Mouse (Mus musculus) heart, embryonic 15.5 days (tissue): ENCODE measurements around the gene Cpeb3. TPM values are rescaled to one million over a fixed set of nuclear protein-coding genes. Genes with fewer than 3 reads are reported as not detected.
"Not testable (repeated sequence)": the region's sequence is repeated elsewhere in the genome, so short reads cannot be mapped to it uniquely, and the experiment has no call there.

Source experiments
- ATAC-seq: fragments of 200-750 bp; cut with Nextera tagmentation; replicated peaks from 2 replicates; pipeline ENCODE4 v1.8.0; 2017; ENCODE audit warnings: low read depth, moderate TSS enrichment; ENCODE audit not compliant: insufficient number of reproducible peaks, insufficient read depth, low FRiP score
- H3K27ac ChIP-seq: fragments of 300-500 bp; sonication (generic); 2 replicates; pipeline ENCODE4 v1.5.1; 2015; ENCODE audit warnings: mild to moderate bottlenecking, inconsistent platforms
- H3K27me3 ChIP-seq: fragments of 300-500 bp; sonication (generic); 2 replicates; pipeline ENCODE4 v1.6.1; 2015; ENCODE audit warnings: inconsistent platforms
- H3K36me3 ChIP-seq: fragments of 300-500 bp; sonication (generic); 2 replicates; pipeline ENCODE4 v1.6.1; 2015; ENCODE audit warnings: mild to moderate bottlenecking, inconsistent platforms
- H3K4me1 ChIP-seq: fragments of 300-500 bp; sonication (generic); replicated peaks from 2 replicates; pipeline ENCODE4 v1.6.1; 2015; ENCODE audit warnings: inconsistent platforms
- H3K4me2 ChIP-seq: fragments of 300-500 bp; sonication (generic); 2 replicates; pipeline ENCODE4 v1.6.1; 2015; ENCODE audit warnings: inconsistent platforms, mild to moderate bottlenecking, moderate library complexity
- H3K4me3 ChIP-seq: fragments of 300-500 bp; sonication (generic); 2 replicates; pipeline ENCODE4 v1.5.1; 2015; ENCODE audit warnings: mild to moderate bottlenecking, inconsistent platforms
- H3K9ac ChIP-seq: fragments of 300-500 bp; sonication (generic); 2 replicates; pipeline ENCODE4 v1.6.1; 2015; ENCODE audit warnings: mild to moderate bottlenecking, inconsistent platforms
- H3K9me3 ChIP-seq: fragments of 300-500 bp; sonication (generic); replicated peaks from 2 replicates; pipeline ENCODE4 v1.6.1; 2016; ENCODE audit warnings: inconsistent platforms
- WGBS: fragments of 180-500 bp; shearing (Covaris S2); methylation state at CpG from one replicate; pipeline ENCODE4 v1.1.7; 2015; ENCODE audit warnings: mixed read lengths; 5-methylcytosine and 5-hydroxymethylcytosine counted together
- polyA plus RNA-seq: library from polyadenylated mRNA; unstranded; fragments of >200 nt; fragmentation: Nextera tagmentation; extraction: Ambion mirVana; gene quantifications from 2 replicates; pipeline ENCODE4 v1.2.1, GENCODE M21; 2015

Cpeb3 gene
- polyA plus RNA-seq, 1 experiment from 2014 or later = 9.9 TPM

DNA sequence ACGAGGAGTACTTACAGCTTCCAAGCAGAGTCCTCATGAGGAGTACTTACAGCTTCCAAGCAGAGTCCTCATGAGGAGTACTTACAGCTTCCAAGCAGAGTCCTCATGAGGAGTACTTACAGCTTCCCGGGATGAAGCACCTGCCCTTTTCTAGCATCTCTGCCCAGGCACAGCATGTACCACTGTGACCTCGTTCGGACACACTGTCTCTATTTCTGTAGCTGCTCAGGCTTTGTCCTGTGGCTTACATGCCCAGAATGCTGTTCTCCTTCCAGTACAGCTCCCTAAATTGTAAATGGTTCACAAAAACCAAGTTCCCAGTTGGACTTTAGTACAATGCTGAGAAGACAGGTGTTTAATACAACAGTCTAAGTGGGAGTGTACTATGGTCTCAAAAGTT, 131.1 kb downstream of the Cpeb3 start:
- peak overlapping the region; percentile 28; the same call in 1 of the 2 replicates for H3K27ac ChIP-seq
- ATAC-seq, H3K36me3 ChIP-seq, H3K9ac ChIP-seq, H3K27me3 ChIP-seq, H3K4me2 ChIP-seq, H3K4me3 ChIP-seq, H3K9me3 ChIP-seq: not testable (repeated sequence)
- peaks cover 66% of the 10 kb centered on the region for H3K4me1 ChIP-seq
- 58% methylated on average over 4 of the region's 4 CpGs for WGBS

DNA sequence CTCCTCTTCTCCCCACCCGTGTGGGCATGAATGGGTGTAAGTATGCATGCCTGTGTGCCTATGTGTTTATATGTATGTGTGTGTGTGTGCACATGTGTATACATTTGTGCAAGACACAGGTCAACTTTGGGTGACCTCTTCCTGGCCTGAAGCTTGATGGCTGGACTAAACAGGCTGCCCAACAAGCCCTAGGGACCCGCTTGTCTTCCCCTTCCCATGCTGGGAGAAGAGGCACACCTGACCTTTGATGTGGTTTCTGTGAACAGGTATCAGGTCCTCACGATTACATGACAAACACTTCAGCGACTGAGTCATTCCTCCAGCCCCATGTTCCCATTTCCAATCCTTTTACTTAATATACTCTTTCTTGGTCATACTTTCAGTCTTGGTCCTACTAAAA, 131.8 kb downstream of the Cpeb3 start:
- no peaks in the 10 kb centered on the region for H3K9me3 ChIP-seq
- no peak overlapping the region for H3K4me2 ChIP-seq
- H3K36me3 ChIP-seq = no peaks in the 10 kb centered on the region
- WGBS = 77% methylated on average over 4 of the region's 4 CpGs
- H3K27ac ChIP-seq = peak overlapping the region; percentile 52
- no peak for ATAC-seq
- no peaks in the 10 kb centered on the region for H3K27me3 ChIP-seq
- H3K4me3 ChIP-seq = no peak overlapping the region
- H3K4me1 ChIP-seq = peaks cover 63% of the 10 kb centered on the region
- no peak overlapping the region for H3K9ac ChIP-seq

DNA sequence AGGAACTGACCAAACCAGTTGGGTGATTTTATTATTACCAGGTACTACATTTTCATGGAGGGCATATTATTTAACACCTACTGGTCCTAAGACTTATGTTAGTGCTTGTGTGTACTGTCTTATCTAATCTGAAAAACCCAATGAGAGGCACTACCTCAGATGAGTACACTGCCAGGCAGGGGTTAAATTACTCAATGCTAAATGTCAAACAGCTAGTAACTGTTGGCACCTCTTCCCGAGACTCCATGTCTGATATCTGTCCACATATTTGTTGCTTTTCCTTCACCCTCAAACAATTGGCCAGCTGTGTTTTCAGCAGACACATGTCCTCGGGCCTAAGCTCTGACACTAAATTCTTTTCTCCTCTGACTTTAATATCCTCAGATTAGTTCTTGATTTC, 132.3 kb downstream of the Cpeb3 start:
- Histone ChIP-seq H3K4me1 (peaks cover 63% of the 10 kb centered on the region), H3K4me3 (no peak overlapping the region), H3K27me3 (no peaks in the 10 kb centered on the region), H3K9ac (no peak overlapping the region), H3K36me3 (no peaks in the 10 kb centered on the region), H3K27ac (peak overlapping the region; percentile 52), H3K9me3 (no peaks in the 10 kb centered on the region), H3K4me2 (no peak overlapping the region)
- 13% methylated on average over 2 of the region's 2 CpGs for WGBS
- ATAC-seq = no peak

DNA sequence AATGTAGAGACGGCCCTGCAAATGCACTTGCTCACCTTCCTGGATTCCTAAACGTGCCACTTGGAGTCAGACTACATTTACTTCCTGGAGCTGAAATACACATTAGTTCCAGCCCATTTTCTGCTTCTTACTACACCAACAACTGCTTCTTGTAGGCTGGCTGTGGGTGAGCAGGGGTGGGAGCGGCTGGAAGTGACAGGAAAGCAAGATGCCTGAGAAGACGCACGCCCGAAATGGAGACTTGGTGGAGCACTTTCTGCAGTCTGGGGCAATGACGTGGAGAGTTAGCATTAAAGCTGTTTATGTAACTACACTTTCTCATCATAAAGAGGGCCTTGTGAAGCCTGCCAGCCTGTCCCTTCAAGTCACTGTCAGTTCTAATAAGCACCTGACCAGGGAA, 132.7 kb downstream of the Cpeb3 start:
- Histone ChIP-seq H3K4me2 (no peak overlapping the region), H3K4me3 (no peak overlapping the region), H3K27ac (peak overlapping the region; percentile 52), H3K9ac (no peak overlapping the region), H3K27me3 (no peaks in the 10 kb centered on the region), H3K4me1 (peaks cover 61% of the 10 kb centered on the region), H3K36me3 (no peaks in the 10 kb centered on the region), H3K9me3 (no peaks in the 10 kb centered on the region)
- no peak for ATAC-seq
- 58% methylated on average over 7 of the region's 7 CpGs for WGBS

DNA sequence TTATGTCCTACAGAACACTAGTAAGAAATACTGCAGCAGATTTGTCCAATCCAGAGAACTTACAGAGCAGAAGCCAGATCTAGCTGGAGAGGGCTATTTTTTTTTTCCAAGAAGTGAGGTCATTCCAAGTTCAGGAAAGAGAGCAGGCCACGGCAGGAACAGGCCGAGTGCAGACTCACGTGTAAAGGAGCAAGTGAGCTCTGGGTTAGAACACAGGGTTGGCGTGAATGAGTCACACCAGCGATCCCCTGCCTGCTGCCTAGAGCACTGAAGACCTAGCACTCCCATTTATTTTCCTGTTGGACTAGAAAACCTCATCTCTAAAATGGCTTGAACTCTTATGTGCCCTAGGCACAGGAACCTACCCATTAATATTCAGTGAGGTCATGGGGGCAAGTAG, 133.7 kb downstream of the Cpeb3 start:
- Histone ChIP-seq H3K36me3 (no peaks in the 10 kb centered on the region), H3K9ac (no peak overlapping the region), H3K27me3 (no peaks in the 10 kb centered on the region), H3K4me3 (no peak overlapping the region), H3K27ac (peak overlapping the region; percentile 66), H3K9me3 (no peaks in the 10 kb centered on the region), H3K4me2 (no peak overlapping the region), H3K4me1 (peaks cover 59% of the 10 kb centered on the region)
- no peak for ATAC-seq
- WGBS = 33% methylated on average over 5 of the region's 5 CpGs

DNA sequence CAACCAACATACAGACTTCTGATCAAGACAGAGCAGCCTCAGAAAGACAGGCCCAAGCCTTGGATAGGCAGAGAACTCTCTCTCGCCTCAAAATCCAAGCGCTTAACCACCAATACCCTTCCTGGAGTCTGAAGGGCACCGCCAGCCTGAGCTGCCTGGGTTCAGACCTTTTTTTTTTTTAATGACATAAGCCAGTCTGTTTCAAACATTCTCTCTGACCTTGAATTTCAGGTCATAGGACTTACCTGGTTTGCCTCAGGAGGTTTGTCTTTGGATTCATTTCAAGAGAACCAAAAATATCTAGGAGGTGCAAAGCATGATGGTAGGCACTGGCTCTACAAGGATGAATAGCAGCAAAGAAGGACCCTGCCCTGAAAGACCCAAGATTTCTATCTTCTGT, 134.1 kb downstream of the Cpeb3 start:
- H3K4me2 ChIP-seq = no peak overlapping the region
- ATAC-seq = no peak
- no peak overlapping the region for H3K4me3 ChIP-seq
- peaks cover 57% of the 10 kb centered on the region for H3K4me1 ChIP-seq
- no peaks in the 10 kb centered on the region for H3K9me3 ChIP-seq
- H3K36me3 ChIP-seq = no peaks in the 10 kb centered on the region
- H3K27ac ChIP-seq = peak overlapping the region; percentile 66
- H3K9ac ChIP-seq = no peak overlapping the region
- WGBS = 81% methylated on average over 3 of the region's 3 CpGs
- H3K27me3 ChIP-seq = no peaks in the 10 kb centered on the region

DNA sequence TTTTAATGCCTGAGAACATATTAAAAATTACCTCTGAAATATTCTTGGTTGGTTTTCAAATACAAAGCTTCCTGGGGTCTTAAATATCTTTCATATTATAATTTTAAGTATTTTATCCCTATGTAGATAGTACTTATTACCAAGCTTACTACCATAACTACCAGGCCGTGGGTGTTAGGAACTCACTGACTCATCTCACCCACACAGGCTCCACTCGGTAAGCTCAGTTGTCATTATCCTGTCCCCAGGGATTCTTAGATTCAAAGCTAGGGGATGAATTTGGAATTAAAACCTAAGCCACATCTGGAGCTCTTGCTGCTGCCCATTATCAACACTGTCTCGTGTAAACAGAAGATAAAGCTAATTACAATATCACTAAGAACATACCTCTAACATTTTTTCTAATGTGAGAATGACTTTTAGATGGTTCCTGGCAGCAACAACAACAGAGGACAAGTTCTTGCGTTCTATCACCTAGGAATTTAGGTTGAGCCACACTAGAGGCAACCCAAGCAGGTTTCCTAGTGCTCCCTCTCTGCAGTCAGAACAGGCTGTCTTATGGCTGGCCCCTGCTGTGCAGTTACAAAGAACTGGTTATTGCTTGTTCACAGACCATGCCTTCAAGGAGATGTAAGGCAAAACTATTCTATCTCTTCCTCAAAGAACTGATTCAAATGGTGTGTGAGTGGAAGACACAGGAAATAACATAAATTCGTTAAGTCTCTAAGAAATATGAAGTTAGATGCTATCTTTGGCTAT, 135.4 kb downstream of the Cpeb3 start:
- H3K4me3 ChIP-seq = no peak overlapping the region
- no peaks in the 10 kb centered on the region for H3K9me3 ChIP-seq
- H3K27ac ChIP-seq = no peak overlapping the region
- no peak overlapping the region for H3K4me2 ChIP-seq
- peaks cover 44% of the 10 kb centered on the region for H3K4me1 ChIP-seq
- no peak for ATAC-seq
- WGBS = 39% methylated on average over 5 of the region's 5 CpGs
- H3K36me3 ChIP-seq = no peaks in the 10 kb centered on the region
- H3K27me3 ChIP-seq = no peaks in the 10 kb centered on the region
- H3K9ac ChIP-seq = no peak overlapping the region

DNA sequence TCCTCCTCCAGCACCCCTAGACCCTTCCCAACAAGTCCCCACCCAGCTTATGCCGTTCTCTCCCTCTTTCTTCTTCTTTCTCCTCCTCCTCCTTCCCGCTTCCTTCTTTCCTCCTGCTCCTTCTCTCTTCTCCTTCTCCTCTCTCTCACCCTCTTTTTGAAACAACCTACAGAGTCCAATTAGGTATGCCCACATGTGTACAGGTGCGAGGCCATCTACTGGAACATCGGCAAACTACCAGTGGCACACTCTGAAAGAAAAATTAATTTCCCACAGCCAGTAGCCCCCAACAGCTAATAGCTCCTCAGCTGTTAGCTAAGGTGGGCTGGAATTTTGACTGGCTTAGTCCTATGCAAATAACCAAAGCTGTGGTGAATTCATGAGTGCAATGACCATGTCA, 139.2 kb downstream of the Cpeb3 start:
- peaks cover 16% of the 10 kb centered on the region for H3K4me1 ChIP-seq
- 83% methylated on average over 4 of the region's 4 CpGs for WGBS
- H3K27ac ChIP-seq = no peak overlapping the region
- H3K36me3 ChIP-seq = no peaks in the 10 kb centered on the region
- no peaks in the 10 kb centered on the region for H3K27me3 ChIP-seq
- ATAC-seq = no peak
- H3K4me3 ChIP-seq = no peak overlapping the region
- H3K4me2 ChIP-seq = no peak overlapping the region
- no peaks in the 10 kb centered on the region for H3K9me3 ChIP-seq
- no peak overlapping the region for H3K9ac ChIP-seq

DNA sequence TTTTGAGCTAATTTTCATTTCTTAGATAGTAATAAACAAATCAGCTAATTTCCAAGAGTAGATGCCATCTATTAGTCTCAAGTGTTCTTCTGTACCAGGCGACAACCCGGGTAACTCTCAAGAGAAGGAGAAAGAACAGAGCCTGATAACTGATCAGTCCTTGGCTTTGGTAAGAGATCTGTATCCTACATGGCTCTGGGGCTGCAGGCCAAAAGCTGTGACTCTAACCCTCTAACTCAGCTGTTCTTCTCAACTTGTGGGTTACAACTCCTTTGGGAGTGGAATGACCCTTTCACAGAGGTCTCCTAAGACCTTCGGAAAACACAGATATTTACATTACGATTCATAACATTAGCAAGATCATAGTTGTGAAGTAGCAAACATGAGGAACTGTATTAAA, 148.3 kb downstream of the Cpeb3 start:
- no peak overlapping the region for H3K4me3 ChIP-seq
- peaks cover 12% of the 10 kb centered on the region for H3K4me1 ChIP-seq
- H3K9me3 ChIP-seq = no peaks in the 10 kb centered on the region
- no peaks in the 10 kb centered on the region for H3K36me3 ChIP-seq
- no peak overlapping the region for H3K9ac ChIP-seq
- ATAC-seq = no peak
- H3K27ac ChIP-seq = peak overlapping the region; percentile 20; the same call in 1 of the 2 replicates
- 58% methylated on average over 4 of the region's 4 CpGs for WGBS
- H3K27me3 ChIP-seq = no peaks in the 10 kb centered on the region
- H3K4me2 ChIP-seq = no peak overlapping the region

DNA sequence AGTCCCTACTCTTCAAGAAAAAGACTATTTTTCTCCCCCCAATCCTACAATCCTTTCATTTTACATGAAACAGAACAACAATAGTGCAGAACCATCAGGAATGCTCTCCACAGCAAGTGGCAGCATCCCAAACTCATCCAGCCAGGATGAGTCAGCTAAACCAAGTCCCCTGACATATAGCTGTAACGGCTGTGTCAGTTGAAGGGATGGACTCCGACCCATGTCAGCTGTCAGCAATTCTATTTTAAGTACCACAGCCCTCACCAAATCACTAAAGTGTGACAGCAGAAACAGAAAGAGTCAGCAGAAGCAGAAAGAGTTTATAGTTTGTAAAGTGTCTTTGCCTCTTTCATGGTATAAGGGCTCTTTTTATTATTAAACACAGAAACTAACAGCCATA, 148.8 kb downstream of the Cpeb3 start:
- Histone ChIP-seq H3K9me3 (no peaks in the 10 kb centered on the region), H3K27ac (0 out of 2 replicates have a peak overlapping the region, but pooled peaks have one; percentile 37), H3K36me3 (no peaks in the 10 kb centered on the region), H3K4me2 (no peak overlapping the region), H3K4me3 (no peak overlapping the region), H3K9ac (no peak overlapping the region), H3K4me1 (peaks cover 12% of the 10 kb centered on the region), H3K27me3 (no peaks in the 10 kb centered on the region)
- 19% methylated on average over 2 of the region's 2 CpGs for WGBS
- ATAC-seq = 0 out of 2 replicates have a peak, but pooled peaks have one; percentile 27

DNA sequence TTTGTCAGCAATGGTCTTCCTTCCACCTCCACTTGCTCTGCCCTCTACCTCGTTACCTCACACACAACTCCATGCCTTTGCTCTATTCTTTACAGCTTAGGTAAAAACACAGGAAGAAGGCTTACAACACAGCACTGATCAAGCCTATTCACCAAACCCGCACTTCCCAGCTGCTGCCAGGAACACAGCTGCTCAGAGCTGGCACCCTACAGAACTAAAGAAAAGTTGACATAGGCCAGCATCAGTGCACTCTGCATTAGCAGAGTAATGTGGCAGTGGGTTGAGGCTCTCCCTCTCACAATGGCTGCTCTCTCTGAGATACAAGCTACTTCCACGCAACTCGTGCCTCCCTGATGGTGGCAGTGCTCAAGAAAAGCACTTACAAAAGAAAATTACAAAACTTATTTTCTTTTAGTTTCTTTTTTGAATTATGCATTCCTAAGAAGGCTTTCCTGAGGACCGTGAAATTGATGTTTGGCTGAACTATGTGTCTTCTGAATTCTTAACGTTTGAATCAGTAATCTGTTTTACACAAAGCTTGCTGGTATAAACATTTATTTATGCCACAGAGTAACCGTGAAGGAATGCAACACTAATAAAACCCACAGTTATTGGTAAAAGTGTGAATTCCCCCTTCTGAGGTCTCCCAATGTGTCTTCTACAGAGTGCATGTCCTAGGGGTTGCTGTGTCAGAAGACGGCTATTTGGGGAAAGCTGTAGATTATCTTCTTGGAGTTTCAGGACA, 151.1 kb downstream of the Cpeb3 start:
- Histone ChIP-seq H3K4me2 (no peak overlapping the region), H3K9me3 (no peaks in the 10 kb centered on the region), H3K36me3 (no peaks in the 10 kb centered on the region), H3K27ac (no peak overlapping the region), H3K9ac (no peak overlapping the region), H3K27me3 (no peaks in the 10 kb centered on the region), H3K4me3 (no peak overlapping the region), H3K4me1 (peaks cover 12% of the 10 kb centered on the region)
- 82% methylated on average over 8 of the region's 8 CpGs for WGBS
- ATAC-seq = no peak
